Mouse (Mus musculus): ENCODE data around the gene Apol9a.
"Not testable (repeated sequence)": the region's sequence is repeated elsewhere in the genome, so short reads cannot be mapped to it uniquely, and the experiment has no call there.

Gene Apol9a

DNA sequence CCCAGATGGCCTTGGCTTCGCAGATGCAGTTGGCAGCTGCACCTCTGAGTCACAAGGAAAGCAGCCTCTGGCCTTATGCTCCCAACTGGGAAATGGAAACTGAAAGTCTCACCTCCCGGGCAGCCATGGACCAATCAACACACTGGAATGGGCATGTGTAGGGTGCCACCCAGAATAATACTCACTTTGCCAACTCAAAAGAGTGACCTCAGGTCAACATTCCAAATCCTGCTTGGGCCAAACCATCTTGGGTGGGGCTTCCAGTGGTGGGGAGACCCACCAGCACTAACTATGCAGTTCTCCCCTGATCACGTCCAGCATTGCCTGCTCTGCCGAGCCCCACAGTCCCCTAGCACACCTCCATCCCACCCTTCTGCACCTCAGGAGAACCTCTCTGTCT lies at the start of gene Apol9a:
TSS of gene Apol9a (minus strand) at position 101 of the 400 bp plus-strand sequence.
- not testable (repeated sequence) for DNase-seq (ENCODE audit: low read depth, low spot score)

DNA sequence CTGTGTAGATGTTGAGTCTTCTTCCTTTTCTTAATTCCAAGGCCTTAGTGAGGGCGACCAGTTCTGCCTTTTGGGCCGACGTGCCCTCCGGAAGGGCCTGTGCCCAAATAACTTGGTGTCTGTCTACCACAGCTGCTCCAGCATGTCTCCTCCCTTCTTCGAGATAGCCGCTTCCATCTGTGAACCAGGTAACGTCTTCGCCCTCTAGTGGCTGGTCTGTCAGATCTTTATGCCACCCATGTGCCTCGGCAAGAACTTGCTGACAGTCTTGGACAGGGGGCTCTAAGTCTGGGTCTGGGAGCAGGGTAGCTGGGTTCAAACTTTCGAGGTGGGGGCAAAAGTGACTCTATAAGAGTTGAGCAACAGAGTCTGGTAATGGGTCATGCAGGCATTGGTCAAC lies 39.0 kb upstream of the Apol9a start:
- DNase-seq (ENCODE audit: low read depth, low spot score) = not testable (repeated sequence)

DNA sequence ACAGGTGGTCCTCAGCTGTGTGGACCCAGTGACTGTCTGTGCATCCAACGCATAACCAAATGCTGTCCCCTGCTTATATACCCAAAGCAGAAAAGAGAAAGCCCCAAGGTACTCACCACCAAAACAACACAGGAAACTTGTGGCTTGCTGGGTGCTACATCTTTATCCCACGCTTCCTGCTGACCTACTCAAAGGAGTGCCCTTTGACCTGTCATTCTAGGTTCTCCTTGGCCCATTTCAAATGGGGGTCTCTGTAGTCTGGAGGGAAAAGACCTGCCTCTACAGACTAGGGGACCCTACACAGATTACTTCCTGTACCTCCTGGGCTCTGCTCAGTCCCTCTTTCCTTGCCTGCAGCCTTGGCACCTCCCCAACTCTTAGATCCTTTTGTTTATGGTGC lies 36.5 kb upstream of the Apol9a start, which contains the start of gene Apol7b:
TSS of gene Apol7b (minus strand) at position 101 of the 400 bp plus-strand sequence.
- not testable (repeated sequence) for DNase-seq (ENCODE audit: low read depth, low spot score)

DNA sequence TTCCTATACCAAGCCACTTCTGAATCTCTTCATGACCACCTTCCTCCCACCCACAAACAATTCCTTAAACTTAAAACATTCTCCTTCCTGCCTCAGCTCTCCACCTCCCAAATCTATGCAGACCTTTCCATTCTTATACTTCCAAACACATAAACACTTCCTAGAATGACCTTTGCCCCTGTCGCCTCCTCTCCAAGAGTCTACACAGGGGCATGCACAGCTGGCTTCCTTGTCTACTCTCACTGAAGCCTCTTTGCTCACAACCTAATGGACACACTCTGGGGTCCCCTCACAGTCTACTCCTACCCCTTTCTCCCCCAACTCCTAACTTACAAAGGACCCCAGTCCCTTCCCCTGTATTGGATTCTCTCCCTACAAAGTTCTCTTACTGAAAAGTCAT lies 34.7 kb upstream of the Apol9a start:
- DNase-seq (ENCODE audit: low read depth, low spot score) = not testable (repeated sequence)

DNA sequence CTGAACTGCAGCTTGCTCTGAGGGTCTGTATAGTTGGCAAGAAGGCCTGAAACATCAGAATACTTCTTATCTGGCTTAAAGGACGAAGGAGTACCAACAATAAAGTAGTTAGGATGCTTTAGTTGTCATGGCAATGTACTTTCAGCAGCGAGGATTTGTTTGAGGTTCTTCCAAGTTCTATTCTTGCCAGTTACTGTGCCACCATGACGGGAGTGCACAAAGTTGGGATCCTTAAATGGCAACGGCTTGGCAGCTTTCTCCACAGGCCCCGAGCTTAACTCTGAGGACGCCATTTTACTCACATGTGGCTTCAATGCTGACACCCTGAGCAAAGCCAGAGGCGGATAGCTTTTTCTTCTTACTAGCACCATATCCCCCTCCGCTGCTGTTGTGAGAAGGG lies 33.8 kb upstream of the Apol9a start:
- DNase-seq (ENCODE audit: low read depth, low spot score) = not testable (repeated sequence)

DNA sequence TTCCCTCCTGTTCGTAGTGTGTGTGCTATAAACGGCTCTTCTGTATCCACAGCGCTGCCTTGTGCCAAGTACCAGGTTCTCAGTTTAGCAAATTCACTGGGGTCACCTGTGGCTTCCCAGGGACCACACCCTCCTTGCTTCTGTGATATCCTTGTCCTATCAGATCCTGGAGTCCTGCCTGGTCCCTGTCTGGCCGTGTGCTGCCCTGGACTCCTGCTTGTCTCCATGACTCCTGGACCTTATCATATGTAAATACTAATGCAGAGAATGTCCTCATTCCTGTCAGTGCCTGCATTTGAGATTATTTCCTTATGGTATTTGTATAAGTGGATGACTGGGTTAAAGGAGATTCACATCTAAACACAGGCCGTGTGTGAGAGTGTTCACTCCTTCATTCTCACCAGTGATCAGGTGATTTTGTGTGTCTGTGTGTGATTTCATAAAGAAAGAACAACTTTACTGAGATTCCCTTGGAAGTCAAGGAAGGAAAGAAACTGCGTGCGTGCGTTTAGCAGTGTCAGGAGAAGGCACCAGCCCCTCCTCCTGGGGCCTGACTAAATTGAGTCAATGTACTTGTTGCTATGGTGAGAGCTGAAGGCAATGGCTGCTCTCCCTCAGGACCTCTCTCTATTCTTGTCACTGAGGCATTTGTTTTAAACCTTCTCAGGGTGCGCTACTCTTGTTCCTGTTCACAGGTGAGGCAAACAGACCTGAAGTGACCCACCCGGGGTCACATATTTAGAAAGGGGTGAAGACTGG lies 17.9 kb upstream of the Apol9a start:
- DNase-seq (ENCODE audit: low read depth, low spot score) = not testable (repeated sequence)

DNA sequence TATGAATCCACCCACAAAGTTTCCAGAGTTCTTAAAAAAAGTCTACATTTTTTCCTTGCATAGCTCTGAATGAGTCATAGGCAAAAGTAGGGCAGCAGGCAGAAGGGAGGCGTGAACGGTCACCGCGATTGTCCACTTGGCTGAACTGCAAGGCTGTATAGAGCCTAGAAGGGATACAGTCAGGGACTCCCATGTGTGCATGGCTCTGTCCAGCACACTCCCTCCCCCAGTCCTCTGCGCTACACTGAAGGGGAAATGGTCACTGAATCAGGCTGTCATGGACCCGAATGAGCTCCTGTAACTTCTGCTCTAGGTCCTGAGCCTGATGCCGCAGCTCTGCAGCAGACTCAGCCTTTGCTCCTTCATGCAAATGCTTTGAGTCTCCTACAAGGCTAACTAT lies 12.0 kb upstream of the Apol9a start:
- not testable (repeated sequence) for DNase-seq (ENCODE audit: low read depth, low spot score)

DNA sequence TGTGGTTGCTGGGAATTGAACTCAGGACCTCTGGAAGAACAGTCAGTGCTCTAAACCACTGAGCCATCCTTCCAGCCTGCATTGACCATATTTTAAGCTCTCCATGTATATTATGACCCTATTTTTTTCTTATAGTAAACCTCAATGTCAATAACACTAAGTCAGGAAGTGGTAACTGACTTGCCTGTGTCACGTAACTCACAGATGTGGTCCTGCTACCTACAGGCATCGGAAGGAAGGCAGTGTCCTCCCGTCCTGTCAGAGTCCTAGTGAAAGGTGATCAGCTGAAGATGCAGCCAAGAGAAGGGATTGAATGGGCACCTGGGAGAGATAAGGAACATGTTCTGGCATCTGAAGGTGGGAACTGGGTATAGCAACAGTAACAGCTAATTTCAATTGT lies 8.7 kb upstream of the Apol9a start:
- not testable (repeated sequence) for DNase-seq (ENCODE audit: low read depth, low spot score)

DNA sequence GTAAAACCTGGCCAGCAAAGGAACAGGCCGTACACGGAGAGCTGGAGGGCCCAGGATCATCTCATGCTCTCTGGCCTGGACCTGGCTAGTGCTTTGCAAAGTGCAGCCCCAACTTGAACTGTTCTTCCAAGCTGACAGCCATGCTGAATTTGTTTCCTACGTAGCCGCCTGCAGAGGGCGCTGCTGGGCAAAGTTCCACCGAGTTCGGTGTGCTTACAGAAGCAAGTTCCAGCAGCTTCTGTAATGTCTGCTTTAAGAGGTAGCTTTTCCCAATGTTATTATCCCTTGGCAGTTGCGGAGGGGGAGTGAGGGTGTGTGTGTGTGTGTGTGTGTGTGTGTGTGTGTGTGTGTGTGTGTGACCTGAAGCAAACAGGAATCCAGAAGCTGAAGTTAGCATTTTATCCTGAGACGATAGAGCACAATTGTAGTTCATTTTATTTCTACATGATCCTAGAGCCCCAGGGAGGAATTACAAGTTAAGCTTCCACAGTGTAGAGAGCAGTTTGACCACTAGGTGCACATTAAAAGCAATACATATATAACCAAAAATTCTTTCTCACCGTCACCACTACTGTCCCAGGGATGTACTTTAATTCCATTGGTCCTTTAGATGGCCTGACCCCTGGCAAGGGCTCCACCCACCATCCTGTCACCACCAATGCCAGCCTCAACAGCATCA lies 5.9 kb upstream of the Apol9a start:
- not testable (repeated sequence) for DNase-seq (ENCODE audit: low read depth, low spot score)

DNA sequence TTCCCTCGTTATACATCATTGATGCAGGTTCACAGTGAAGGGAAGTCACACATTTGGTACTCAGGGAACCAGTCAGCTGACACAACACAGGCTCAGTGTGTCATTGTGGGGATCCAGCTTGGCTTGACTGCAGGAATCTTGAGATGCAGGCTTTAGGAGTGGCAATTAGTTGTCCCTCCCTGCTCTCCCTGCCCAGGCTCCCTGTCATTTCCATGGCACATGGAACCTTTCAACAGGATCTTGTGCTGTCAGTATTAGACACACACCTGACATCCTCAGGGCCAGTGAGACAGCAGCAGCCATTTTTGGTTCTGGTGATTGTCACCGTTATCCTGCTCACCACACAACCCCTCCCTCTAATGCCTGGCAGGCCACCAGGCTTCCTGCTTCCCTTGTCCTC lies 4.7 kb upstream of the Apol9a start:
- DNase-seq (ENCODE audit: low read depth, low spot score) = not testable (repeated sequence)

DNA sequence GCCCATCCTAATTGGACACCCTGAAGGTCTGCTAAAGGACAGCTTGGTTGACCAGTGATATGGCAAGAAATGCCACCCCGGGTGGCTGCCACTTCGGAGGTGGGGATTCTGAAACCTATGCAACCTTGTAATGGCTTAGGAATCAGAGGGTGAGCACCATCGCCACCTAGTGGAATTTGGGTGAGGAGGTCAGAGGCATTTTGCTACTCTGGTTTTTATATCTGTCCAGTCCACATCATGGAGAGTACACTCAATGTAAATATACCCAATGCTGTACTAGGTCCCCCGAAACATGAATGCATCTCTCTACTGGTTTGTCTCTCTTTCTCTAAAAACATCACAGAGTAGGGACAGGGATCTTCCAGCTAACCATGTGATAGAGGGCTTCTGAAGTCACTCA lies 1.8 kb upstream of the Apol9a start:
- not testable (repeated sequence) for DNase-seq (ENCODE audit: low read depth, low spot score)

DNA sequence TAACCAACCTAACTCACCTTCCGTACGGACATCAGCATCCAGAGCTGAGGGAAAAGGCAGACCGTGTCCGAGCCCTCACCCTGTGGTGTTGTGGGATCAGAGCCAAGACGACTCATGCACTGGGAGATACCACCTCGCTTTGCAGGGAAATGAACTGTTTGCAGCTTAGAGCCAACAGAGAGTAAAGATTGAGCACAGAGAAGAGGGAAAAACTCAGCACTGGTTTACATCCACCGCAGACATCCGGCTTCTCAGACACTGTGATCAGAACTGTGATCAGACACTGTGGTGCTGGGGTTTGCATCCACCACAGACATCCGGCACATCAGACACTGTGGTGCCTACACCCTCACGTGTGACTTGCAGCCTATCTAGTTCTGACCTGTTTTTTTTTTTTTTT lies 4.6 kb downstream of the Apol9a start:
- not testable (repeated sequence) for DNase-seq (ENCODE audit: low read depth, low spot score)

DNA sequence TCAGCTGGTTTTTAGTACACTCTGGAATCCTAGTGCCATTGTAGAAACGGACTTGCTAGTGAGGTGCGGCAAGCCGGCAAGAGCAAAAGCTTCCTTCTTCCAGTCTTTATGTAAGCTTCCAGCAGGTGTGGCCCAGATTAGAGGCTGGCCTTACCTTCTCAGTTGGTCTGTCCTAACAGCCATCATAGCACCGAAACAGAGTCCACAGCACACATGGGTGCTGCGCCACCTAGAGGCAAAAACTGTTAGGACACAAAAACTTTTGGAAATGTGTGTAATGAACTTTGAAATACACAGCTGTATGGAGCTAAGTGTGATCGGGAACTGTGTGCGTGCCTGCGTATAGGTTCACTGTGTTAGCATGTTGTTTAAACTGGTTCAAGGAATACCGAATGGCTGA lies 11.9 kb downstream of the Apol9a start, which contains the start of gene Apol7a:
TSS of gene Apol7a (minus strand) at position 84 of the 400 bp plus-strand sequence.
- not testable (repeated sequence) for DNase-seq (ENCODE audit: low read depth, low spot score)

DNA sequence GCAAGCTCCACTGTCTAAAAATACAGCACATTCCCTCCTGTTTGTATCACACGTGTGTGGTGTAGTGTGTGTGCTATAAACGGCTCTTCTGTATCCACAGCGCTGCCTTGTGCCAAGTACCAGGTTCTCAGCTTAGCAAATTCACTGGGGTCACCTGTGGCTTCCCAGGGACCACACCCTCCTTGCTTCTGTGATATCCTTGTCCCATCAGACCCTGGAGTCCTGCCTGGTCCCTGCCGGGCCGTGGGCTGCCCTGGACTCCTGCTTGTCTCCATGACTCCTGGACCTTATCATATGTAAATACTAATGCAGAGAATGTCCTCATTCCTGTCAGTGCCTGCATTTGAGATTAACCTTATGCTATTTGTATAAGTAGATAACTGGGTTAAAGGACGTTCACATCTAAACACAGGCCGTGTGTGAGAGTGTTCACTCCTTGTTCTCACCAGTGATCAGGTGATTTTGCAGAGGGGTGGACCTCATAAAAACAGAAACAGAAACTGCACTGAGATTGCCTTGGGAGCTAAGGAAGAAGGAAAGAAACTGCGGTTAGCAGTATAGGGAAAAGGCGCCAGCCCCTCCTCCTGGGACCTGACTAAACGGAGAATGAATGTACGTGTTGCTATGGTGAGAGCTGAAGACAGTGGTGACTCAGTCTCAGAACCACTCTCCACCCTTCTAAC lies 13.3 kb downstream of the Apol9a start:
- not testable (repeated sequence) for DNase-seq (ENCODE audit: low read depth, low spot score)

DNA sequence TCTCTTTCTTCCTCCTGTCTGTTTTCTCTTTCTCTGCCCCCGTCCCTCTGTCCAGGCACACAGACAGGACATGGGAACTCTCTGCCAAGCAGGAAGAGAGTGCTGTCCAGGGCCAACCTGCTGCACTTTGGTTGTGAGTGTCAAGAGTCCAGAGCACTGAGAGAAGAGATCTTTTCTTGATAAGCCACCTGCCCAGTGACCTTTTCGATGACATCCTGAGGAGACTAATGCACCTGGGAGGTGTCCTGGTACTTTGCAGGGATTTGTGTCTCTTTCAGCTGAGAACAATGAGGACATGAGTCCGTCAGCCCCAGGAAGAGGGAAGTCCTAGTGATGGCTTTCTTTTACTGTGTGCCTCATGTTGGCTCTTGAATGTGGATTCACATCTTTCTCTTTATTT lies 17.1 kb downstream of the Apol9a start:
- not testable (repeated sequence) for DNase-seq (ENCODE audit: low read depth, low spot score)

DNA sequence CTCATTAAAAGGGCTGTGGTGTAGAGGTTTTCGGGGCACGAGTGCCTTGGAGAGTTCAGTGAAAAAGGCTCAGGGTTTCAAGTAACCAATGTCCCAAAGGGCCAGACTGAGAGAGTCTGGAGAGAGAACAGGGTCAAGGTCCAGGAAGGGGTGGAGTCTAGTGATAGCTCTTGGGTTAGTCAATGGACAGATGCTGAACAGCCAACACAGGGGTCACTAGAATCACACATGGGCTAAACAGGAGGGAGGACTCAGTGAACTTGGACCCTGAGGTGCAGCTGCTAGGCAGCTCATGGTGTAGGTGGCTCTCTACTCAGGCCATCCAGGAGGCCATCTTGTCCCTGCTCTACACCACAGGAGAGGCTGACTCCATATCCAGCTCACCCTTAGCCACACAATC lies 23.5 kb downstream of the Apol9a start:
- DNase-seq (ENCODE audit: low read depth, low spot score) = no peak

DNA sequence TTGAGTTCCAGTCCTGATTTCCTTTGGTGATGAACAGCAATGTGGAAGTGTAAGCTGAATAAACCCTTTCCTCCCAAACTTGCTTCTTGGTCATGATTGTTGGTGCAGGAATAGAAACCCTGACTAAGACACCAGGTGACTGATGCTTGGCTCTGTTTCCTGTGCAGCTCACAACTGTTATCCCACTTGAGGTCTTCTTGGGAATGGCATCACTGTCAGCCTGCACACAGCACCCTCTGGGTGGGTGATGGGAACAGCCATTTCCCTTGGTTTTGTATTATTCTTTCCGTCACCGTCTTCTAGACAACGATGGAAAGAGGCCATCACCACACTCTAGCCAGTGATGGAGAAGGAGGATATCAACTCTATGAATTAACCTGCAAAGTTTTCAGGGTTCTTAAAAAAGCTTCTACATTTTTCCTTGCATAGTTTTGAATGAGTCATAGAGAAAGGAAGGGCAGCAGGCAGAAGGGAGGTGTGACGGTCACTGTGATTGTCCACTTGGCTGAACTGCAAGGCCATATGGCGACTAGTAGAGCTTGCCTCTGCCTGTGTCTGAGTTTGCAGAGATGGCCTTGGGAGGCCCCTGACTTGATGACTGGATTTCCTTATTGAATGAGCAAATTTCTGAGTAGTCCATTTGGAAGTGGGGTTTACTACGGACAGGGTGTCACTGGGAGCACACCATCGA lies 26.4 kb downstream of the Apol9a start:
- no peak for DNase-seq (ENCODE audit: low read depth, low spot score)

DNA sequence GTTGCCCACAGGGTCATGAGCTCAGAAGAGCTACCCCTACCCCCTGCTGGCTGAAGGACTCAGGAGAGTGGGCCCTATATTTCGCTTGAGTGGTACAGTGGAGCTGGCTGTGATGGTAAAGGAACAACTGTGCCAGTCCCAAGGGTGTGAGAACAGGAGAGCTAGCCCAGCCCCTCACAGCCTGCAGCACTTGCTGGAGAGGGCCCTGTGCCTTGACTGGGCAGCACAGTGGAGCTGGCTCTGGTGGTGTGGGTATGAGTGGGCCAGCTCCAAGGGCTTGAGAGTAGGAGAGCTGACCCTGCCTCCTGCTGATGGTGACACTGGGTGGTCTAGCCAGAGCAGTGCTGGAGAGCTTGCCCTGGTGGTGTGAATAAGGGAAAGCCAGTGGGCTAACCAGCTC lies 28.1 kb downstream of the Apol9a start:
- no peak for DNase-seq (ENCODE audit: low read depth, low spot score)

DNA sequence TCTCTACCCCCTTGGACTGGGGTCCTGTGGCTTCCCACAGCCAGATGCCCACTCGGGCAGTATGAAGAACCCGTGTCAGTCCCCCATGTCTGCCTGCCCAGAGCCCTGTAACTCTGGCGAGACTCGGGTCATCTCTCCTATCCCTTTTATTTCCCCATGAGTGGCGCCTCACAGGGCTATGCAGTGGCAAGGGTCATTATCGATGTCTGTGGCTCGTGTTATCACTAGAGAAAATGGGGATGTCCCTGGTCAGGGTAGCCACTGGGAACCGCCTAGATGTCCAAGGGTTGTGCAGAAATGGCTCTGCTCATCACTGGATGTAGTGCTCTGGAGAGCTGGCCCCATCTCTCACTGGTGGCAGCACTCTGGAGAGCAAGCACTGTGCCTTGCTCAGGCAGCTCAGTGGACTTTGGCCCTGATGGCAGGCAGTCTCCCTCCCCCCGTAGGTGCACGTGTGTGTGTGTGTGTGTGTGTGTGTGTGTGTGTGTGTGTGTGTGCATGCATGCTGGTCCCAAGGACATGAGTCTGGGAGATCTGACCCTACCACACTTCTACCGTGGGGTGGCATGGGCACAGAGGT lies 28.6 kb downstream of the Apol9a start:
- no peak for DNase-seq (ENCODE audit: low read depth, low spot score)

DNA sequence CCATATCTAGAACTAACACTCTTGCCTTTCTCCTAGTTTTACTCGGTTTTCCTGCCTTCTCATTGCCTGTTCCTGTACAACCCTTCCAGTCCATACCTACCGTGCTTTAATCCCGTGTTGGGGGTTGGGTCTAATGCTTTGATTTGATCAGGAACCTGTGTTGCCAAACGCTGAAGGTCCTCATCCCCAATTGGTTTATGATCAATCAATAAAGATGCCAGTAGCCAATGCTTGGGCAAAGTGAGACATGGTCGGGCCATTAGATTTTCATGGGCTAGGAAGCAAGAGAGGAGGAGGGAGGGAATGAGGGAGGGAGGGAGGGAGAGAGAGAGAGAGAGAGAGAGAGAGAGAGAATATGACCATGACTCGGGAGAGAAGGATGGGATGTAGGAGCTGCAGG lies 29.5 kb downstream of the Apol9a start:
- DNase-seq (ENCODE audit: low read depth, low spot score) = no peak

DNA sequence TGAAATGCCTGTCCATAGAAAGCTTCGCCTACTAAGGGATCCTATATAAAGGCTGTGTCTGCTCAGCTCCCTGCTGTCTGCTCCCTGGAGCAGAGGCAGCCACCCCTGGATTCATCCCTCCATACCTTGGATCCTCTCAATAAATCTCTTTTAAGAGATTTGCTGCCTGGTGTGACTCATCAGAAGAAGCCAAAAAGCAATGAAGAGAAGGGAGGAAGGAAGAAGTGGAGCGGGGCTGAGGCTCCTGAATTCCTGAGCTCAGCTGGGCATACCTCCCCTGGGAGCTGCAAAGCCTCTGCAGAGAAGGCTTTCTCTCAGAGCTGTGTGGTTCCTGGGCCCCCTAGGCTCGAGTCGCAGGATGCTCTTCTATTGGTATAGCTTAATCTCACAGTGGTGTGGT lies 31.0 kb downstream of the Apol9a start:
- DNase-seq (ENCODE audit: low read depth, low spot score) = no peak

Data from retina, postnatal 7 days (tissue).